Mouse (Mus musculus): Measurements from ENCODE around the gene Elmo2. TPM values are rescaled to one million over a fixed set of nuclear protein-coding genes. Genes with fewer than 3 reads are reported as not detected.

The Elmo2 gene
- total and polyA plus RNA-seq, 3 experiments: 17.4 to 27.6 TPM; not detected in 1

- Histone ChIP-seq H3K9me3 (replicated peaks; ENCODE audit: insufficient read depth, low read length) (no peaks in the 10 kb centered on the region), H3K27me3 (ENCODE audit: control insufficient read depth in 1 of 2, insufficient read depth in 2 of 2, low read length in 2 of 2) (no peaks in the 10 kb centered on the region), H3K79me2 (ENCODE audit: control insufficient read depth, insufficient read depth, low read length, poor library complexity) (peaks cover 7% of the 10 kb centered on the region; the same call in 1 of the 2 replicates), H3K27ac (ENCODE audit: control insufficient read depth, low read depth, low read length) (no peak overlapping the region), H3K36me3 (ENCODE audit: control insufficient read depth in 1 of 2, insufficient read depth in 2 of 2, low read length in 2 of 2) (peaks cover 0 to 2% of the 10 kb centered on the region in 2 experiments; a peak in 2 of 4 replicates), H3K9ac (ENCODE audit: control insufficient read depth, low read depth, low read length, poor library complexity, severe bottlenecking) (no peak overlapping the region), H3K4me1 (ENCODE audit: control insufficient read depth in 1 of 2, insufficient read depth in 2 of 2, low read length in 2 of 2) (peaks cover 3 to 22% of the 10 kb centered on the region in 2 experiments), H3K4me3 (ENCODE audit: control insufficient read depth in 1 of 2, insufficient read depth in 1 of 2, low read depth in 2 of 2, low read length in 2 of 2) (no peak overlapping the region)
- DNase-seq (ENCODE audit: low read depth, low spot score): no peak
- TF ChIP-seq HCFC1 (IDR thresholded peaks at IDR 0.05; ENCODE audit: low read depth, low read length) (no peak), TAL1 (IDR thresholded peaks at IDR 0.05; ENCODE audit: low read length) (no peak), JUND (IDR thresholded peaks at IDR 0.05; ENCODE audit: low read depth, low read length) (no peak), CHD1 (IDR thresholded peaks at IDR 0.05; ENCODE audit: low read depth, low read length) (no peak), EP300 (IDR thresholded peaks at IDR 0.05; ENCODE audit: low read depth in 1 of 2, low read length in 2 of 2) (no peak), MAZ (IDR thresholded peaks at IDR 0.05; ENCODE audit: low read depth, low read length) (no peak), USF2 (IDR thresholded peaks at IDR 0.05; ENCODE audit: borderline replicate concordance in 1 of 2, insufficient read depth in 1 of 2, low read depth in 1 of 2, low read length in 2 of 2) (no peak), ZMIZ1 (IDR thresholded peaks at IDR 0.05; ENCODE audit: low read depth, low read length) (no peak), SIN3A (IDR thresholded peaks at IDR 0.05; ENCODE audit: low read length) (no peak)
These were observed 41.2 kb downstream of the Elmo2 start for GRCm38 (mm10) chr2:165285034-165285433.

GRCm38 (mm10) chr2:165284377-165284776 lies 41.9 kb downstream of the Elmo2 start:
- H3K4me3 ChIP-seq (ENCODE audit: control insufficient read depth in 1 of 2, insufficient read depth in 1 of 2, low read depth in 2 of 2, low read length in 2 of 2): no peak overlapping the region
- DNase-seq (ENCODE audit: low read depth, low spot score): no peak
- H3K4me1 ChIP-seq (ENCODE audit: control insufficient read depth in 1 of 2, insufficient read depth in 2 of 2, low read length in 2 of 2): peaks cover 3 to 22% of the 10 kb centered on the region in 2 experiments
- H3K9me3 ChIP-seq (replicated peaks; ENCODE audit: insufficient read depth, low read length): no peaks in the 10 kb centered on the region
- H3K36me3 ChIP-seq (ENCODE audit: control insufficient read depth in 1 of 2, insufficient read depth in 2 of 2, low read length in 2 of 2): peaks cover 0 to 2% of the 10 kb centered on the region in 2 experiments; a peak in 2 of 4 replicates
- no peak overlapping the region for H3K9ac ChIP-seq (ENCODE audit: control insufficient read depth, low read depth, low read length, poor library complexity, severe bottlenecking)
- no peak overlapping the region for H3K27ac ChIP-seq (ENCODE audit: control insufficient read depth, low read depth, low read length)
- TF ChIP-seq HCFC1 (IDR thresholded peaks at IDR 0.05; ENCODE audit: low read depth, low read length) (no peak), TBP (IDR thresholded peaks at IDR 0.05; ENCODE audit: low read depth, low read length) (no peak), MXI1 (IDR thresholded peaks at IDR 0.05; ENCODE audit: low read depth, low read length) (no peak), SIN3A (IDR thresholded peaks at IDR 0.05; ENCODE audit: low read length) (no peak), ZC3H11A (IDR thresholded peaks at IDR 0.05; ENCODE audit: low read depth, low read length) (no peak), GABPA (IDR thresholded peaks at IDR 0.05; ENCODE audit: low read depth, low read length) (no peak)
- peaks cover 7% of the 10 kb centered on the region; the same call in 1 of the 2 replicates for H3K79me2 ChIP-seq (ENCODE audit: control insufficient read depth, insufficient read depth, low read length, poor library complexity)
- no peaks in the 10 kb centered on the region for H3K27me3 ChIP-seq (ENCODE audit: control insufficient read depth in 1 of 2, insufficient read depth in 2 of 2, low read length in 2 of 2)

GRCm38 (mm10) chr2:165283644-165284043 lies 42.6 kb downstream of the Elmo2 start:
- peaks cover 0 to 2% of the 10 kb centered on the region in 2 experiments; a peak in 2 of 4 replicates for H3K36me3 ChIP-seq (ENCODE audit: control insufficient read depth in 1 of 2, insufficient read depth in 2 of 2, low read length in 2 of 2)
- no peak for TF ChIP-seq USF2 (IDR thresholded peaks at IDR 0.05; ENCODE audit: borderline replicate concordance in 1 of 2, insufficient read depth in 1 of 2, low read depth in 1 of 2, low read length in 2 of 2)
- TF ChIP-seq ZKSCAN1 (IDR thresholded peaks at IDR 0.05; ENCODE audit: low read depth, low read length): no peak

More at GRCm38 (mm10) chr2:165283644-165284043, 42.6 kb downstream of the Elmo2 start:
- Histone ChIP-seq H3K4me1 (ENCODE audit: control insufficient read depth in 1 of 2, insufficient read depth in 2 of 2, low read length in 2 of 2) (peaks cover 3 to 22% of the 10 kb centered on the region in 2 experiments), H3K9ac (ENCODE audit: control insufficient read depth, low read depth, low read length, poor library complexity, severe bottlenecking) (no peak overlapping the region), H3K79me2 (ENCODE audit: control insufficient read depth, insufficient read depth, low read length, poor library complexity) (peaks cover 7% of the 10 kb centered on the region; the same call in 1 of the 2 replicates), H3K27ac (ENCODE audit: control insufficient read depth, low read depth, low read length) (no peak overlapping the region), H3K9me3 (replicated peaks; ENCODE audit: insufficient read depth, low read length) (no peaks in the 10 kb centered on the region), H3K4me3 (ENCODE audit: control insufficient read depth in 1 of 2, insufficient read depth in 1 of 2, low read depth in 2 of 2, low read length in 2 of 2) (no peak overlapping the region), H3K27me3 (ENCODE audit: control insufficient read depth in 1 of 2, insufficient read depth in 2 of 2, low read length in 2 of 2) (no peaks in the 10 kb centered on the region)
- no peak for DNase-seq (ENCODE audit: low read depth, low spot score)

Measured in MEL (cell line).